Mouse (Mus musculus) neural tube, embryonic 14.5 days (tissue): ENCODE measurements at regions not wholly inside any gene's neighbourhood (a gene's known extent, or its start where the extent isn't known, plus 50 kb on each side); places are given as distances from the start of the nearest gene placed in this dataset.
"Not testable (repeated sequence)": the region's sequence is repeated elsewhere in the genome, so short reads cannot be mapped to it uniquely, and the experiment has no call there.

Experiments used
- ATAC-seq: fragments of 200-750 bp; cut with Nextera tagmentation; 2 replicates; pipeline ENCODE4 v1.8.0; 2017; ENCODE audit warnings: low read depth, mild to moderate bottlenecking, moderate TSS enrichment, moderate library complexity
- H3K27ac ChIP-seq: fragments of 300-500 bp; sonication (generic); 2 replicates; pipeline ENCODE4 v1.5.1; 2014; ENCODE audit warnings: low read depth, mild to moderate bottlenecking, control low read depth, low read length, moderate library complexity, mixed read lengths
- H3K27me3 ChIP-seq: fragments of 300-500 bp; sonication (generic); 2 replicates; pipeline ENCODE4 v1.6.1; 2014; ENCODE audit warnings: low read length; ENCODE audit not compliant: control insufficient read depth, insufficient read depth
- H3K36me3 ChIP-seq: fragments of 300-500 bp; sonication (generic); 2 replicates; pipeline ENCODE4 v1.6.1; 2014; ENCODE audit warnings: low read length, mixed read lengths; ENCODE audit not compliant: control insufficient read depth, insufficient read depth
- H3K4me1 ChIP-seq: fragments of 300-500 bp; sonication (generic); 2 replicates; pipeline ENCODE4 v1.6.1; 2014; ENCODE audit warnings: low read length; ENCODE audit not compliant: control insufficient read depth, insufficient read depth
- H3K4me2 ChIP-seq: fragments of 300-500 bp; sonication (generic); 2 replicates; pipeline ENCODE4 v1.6.1; 2014; ENCODE audit warnings: mild to moderate bottlenecking, low read depth, low read length, control low read depth
- H3K4me3 ChIP-seq: fragments of 300-500 bp; sonication (generic); 2 replicates; pipeline ENCODE4 v1.5.1; 2014; ENCODE audit warnings: low read depth, low read length, control low read depth, mixed read lengths
- H3K9ac ChIP-seq: fragments of 300-500 bp; sonication (generic); replicated peaks from 2 replicates; pipeline ENCODE4 v1.6.1; 2014; ENCODE audit warnings: low read depth, mild to moderate bottlenecking, control low read depth, low read length, mixed read lengths
- H3K9me3 ChIP-seq: fragments of 300-500 bp; sonication (generic); 2 replicates; pipeline ENCODE4 v1.6.1; 2016; ENCODE audit warnings: low read length; ENCODE audit not compliant: control insufficient read depth
- WGBS: fragments of 180-500 bp; shearing (Covaris S2); extraction: QIAGEN DNeasy Blood & Tissue Kit; methylation state at CpG from one replicate; pipeline ENCODE4 v1.1.7; 2014; 5-methylcytosine and 5-hydroxymethylcytosine counted together

DNA sequence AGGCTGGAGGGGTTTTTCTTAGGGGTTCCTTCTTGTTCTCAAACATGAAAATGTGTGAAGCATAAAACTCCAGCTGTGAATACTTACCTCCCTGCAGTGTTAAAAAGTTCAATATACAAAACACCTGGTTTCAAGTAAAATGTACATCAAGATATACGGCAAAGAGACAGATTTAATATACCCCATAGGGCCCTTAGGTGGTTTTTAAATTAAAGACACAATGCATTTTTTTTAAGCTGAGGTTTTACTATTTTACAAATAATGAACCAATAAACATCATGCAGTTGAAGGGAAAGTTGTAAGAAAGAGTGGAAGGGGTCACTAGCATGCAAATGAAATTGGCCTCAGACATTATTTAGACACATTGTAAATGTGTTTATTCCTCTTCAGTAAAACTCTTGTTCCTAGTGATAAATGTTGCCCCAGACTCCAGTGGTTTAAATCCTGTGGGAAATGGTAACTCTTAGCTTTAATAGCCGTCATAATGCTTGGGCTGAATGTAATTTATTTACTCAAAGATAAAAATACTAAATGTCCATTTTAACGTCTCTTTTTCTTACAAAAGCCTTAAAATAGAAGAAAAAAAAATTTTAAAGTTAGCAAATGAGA, 1337.9 kb downstream of the Efnb2 start:
- H3K9me3 ChIP-seq = no peaks in the 10 kb centered on the region
- no peaks in the 10 kb centered on the region for H3K4me1 ChIP-seq
- no peaks in the 10 kb centered on the region for H3K36me3 ChIP-seq
- ATAC-seq = 0 out of 2 replicates have a peak, but pooled peaks have one; percentile 14
- no peak overlapping the region for H3K4me2 ChIP-seq
- H3K27me3 ChIP-seq = no peaks in the 10 kb centered on the region
- no peak overlapping the region for H3K9ac ChIP-seq
- H3K27ac ChIP-seq = no peak overlapping the region
- H3K4me3 ChIP-seq = no peak overlapping the region
- 10% methylated on average over 3 of the region's 3 CpGs for WGBS

DNA sequence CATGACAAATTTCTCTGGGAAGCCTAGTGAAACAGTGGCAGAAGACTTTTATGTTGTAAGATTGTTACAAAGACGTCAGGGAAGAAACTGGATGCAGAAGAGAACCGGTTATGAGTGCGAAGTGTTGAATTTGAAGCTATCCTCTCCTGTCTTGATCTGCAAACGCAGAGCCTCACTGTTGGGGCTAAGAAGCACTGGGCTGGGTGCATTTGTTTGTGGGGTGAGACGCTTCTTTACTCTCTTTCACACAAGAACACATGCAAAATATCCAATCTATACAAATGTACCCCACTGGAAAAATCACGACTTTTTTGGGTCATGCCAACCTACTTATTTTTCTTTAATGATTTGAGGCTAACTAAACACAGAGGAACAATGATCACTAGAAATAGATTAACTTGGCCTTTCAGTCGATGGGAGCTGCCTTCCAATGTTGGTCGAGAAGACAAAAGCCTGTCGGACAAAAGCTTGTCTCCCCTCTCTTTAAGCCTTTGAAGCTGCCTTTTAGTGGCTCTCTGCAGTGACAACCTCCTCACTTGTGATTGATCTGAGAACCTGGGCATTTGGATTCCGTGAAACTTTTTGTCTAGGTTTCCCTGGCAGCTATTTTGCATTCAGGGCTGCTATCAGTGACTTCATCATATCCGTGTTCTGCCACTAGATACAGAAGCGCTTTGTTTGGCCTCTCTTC, 1338.5 kb downstream of the Efnb2 start:
- Histone ChIP-seq H3K4me2 (no peak overlapping the region), H3K9me3 (no peaks in the 10 kb centered on the region), H3K36me3 (no peaks in the 10 kb centered on the region), H3K27ac (no peak overlapping the region), H3K4me1 (no peaks in the 10 kb centered on the region), H3K4me3 (no peak overlapping the region), H3K27me3 (no peaks in the 10 kb centered on the region), H3K9ac (no peak overlapping the region)
- WGBS = 15% methylated on average over 12 of the region's 12 CpGs
- peak; percentile 73 for ATAC-seq

DNA sequence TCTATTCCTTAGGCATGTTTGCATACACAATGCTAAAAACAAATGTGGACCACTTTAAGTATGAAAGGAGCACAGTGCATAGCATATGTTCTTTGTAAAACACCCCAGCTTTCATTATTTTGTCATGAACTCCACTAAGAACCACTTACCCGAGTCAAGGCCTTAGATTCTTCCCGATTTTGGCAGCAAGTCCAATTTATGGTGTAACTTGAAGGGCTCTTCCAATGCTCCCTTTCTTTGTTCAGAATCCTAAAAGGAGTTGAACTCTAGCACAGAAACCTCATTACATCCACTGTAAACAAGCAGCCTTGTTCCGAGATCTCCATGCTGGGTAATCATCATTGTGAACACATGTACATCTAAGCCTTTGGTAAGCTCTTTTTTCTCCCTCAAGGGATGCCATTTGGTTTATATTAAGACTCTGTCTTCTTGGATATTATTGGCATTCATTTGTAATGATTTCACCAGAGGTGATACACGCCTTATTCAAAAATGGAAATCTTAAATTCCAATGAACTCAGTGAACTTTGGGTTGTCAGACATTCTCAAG, 1344.2 kb downstream of the Efnb2 start:
- Histone ChIP-seq H3K4me3 (no peak overlapping the region), H3K9me3 (no peaks in the 10 kb centered on the region), H3K27ac (no peak overlapping the region), H3K9ac (no peak overlapping the region), H3K4me1 (no peaks in the 10 kb centered on the region), H3K36me3 (no peaks in the 10 kb centered on the region), H3K4me2 (no peak overlapping the region), H3K27me3 (no peaks in the 10 kb centered on the region)
- 69% methylated on average over 4 of the region's 4 CpGs for WGBS
- no peak for ATAC-seq

DNA sequence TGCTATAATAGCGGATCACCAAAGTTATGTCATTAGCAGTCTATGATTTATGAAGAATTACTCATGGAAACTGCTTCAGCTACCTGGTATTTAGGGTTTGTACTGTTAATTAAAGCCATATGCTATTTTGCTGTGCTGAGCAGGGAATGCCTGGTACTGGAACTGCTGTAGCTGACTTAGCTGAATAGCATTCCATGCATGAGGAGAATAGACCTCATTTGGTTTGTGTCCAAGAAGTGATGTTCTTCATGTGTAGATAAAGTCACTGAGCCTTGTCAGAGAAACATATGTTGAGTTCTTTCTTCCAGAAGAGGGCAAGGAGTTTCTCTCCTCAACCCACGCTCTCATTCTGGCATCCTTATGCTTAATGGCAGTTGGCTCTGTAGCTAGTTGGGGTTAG, 1351.8 kb downstream of the Efnb2 start:
- ATAC-seq = no peak
- Histone ChIP-seq H3K4me3 (no peak overlapping the region), H3K27ac (no peak overlapping the region), H3K4me1 (no peaks in the 10 kb centered on the region), H3K9ac (no peak overlapping the region), H3K9me3 (no peaks in the 10 kb centered on the region), H3K36me3 (no peaks in the 10 kb centered on the region), H3K27me3 (no peaks in the 10 kb centered on the region), H3K4me2 (no peak overlapping the region)
- 76% methylated on average over 2 of the region's 2 CpGs for WGBS

DNA sequence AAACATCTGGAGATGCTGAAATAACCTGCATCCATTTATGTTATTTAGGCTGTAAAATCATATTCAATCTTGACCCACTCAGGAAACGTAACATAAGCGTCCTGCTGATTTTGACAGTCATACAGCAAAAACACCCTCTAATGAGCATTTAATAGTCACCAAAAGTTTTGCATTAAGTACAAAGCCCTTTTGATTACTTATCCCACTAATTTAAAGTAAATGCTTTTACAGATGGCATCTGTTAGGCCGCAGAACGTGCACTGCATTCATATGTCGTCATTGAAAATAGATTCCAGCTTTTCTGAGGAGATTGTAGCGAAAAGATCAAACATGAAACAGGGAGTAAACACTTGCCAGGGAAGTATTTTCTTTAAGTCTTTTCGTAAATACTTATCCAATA, 1371.7 kb downstream of the Efnb2 start:
- Histone ChIP-seq H3K9me3 (no peaks in the 10 kb centered on the region), H3K4me1 (no peaks in the 10 kb centered on the region), H3K27me3 (no peaks in the 10 kb centered on the region), H3K27ac (no peak overlapping the region), H3K9ac (no peak overlapping the region), H3K4me2 (no peak overlapping the region), H3K4me3 (no peak overlapping the region), H3K36me3 (no peaks in the 10 kb centered on the region)
- 70% methylated on average over 7 of the region's 7 CpGs for WGBS
- no peak for ATAC-seq

DNA sequence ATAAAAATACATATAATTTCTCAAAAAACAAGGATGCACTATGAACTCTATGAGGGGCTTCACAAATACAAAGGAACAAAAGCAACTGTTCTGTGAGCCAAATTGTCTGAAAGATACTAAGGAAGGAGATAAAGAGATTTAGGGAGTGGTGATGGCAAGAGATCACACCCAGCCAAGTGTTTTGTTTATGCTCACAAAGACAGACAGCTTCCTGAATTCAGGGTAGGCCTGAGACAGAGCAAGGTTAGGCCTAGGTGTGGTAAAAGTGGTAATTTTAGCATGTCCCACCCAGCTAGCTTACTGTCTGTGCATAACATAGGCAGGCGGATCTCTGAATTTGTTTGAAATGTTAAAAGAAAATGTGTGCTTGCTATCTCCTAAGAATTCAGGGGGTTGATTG, 1374.5 kb downstream of the Efnb2 start:
- no peaks in the 10 kb centered on the region for H3K27me3 ChIP-seq
- H3K27ac ChIP-seq = no peak overlapping the region
- no peak overlapping the region for H3K9ac ChIP-seq
- no peaks in the 10 kb centered on the region for H3K9me3 ChIP-seq
- no peaks in the 10 kb centered on the region for H3K4me1 ChIP-seq
- ATAC-seq = no peak
- H3K4me2 ChIP-seq = no peak overlapping the region
- no peak overlapping the region for H3K4me3 ChIP-seq
- WGBS = 95% methylated on average over 1 of the region's 1 CpGs
- H3K36me3 ChIP-seq = no peaks in the 10 kb centered on the region

DNA sequence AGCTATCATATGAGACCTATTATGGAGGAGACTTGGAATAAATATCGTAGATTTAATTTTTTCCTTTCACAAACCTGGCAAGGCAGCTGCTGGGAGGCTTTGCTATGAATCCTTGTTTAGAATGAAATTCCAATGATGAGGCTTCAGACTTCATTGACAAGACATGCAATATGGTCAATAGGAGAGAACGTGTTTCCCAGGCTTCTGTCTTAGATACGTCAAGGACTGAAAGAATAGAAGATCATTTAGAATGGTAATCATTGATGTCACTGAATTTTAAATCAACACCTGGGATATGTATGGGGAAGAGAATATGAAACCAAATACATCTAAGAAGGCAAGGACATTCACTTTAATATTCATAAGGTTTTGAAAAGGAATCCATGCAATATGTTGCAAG, 1393.6 kb downstream of the Efnb2 start:
- WGBS = 78% methylated on average over 3 of the region's 3 CpGs

DNA sequence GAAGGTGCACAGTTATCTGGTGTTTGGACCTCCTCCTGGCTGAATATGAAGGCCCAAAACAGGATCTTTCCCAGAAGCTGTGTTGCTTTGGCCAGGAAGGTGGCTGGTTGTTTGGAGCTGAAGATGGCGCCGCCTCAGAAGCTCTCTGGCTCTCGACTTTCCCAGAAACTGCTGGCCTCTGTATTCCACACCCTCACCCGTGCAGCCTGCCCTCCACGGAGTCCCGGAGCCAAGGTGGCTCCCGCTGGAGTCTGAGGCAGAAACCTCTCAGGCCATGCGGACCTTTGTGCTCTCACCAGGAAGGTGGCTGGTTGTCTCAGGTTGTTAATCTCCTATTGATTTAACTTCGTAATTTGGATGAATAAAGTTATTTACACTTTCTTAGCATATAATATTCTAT, 1406.7 kb downstream of the Efnb2 start:
- not testable (repeated sequence) for H3K9ac ChIP-seq, H3K27me3 ChIP-seq, H3K9me3 ChIP-seq, H3K27ac ChIP-seq, H3K4me1 ChIP-seq, ATAC-seq, H3K36me3 ChIP-seq, H3K4me3 ChIP-seq, H3K4me2 ChIP-seq
- whole genome bisulfite sequencing = 93% methylated on average over 9 of the region's 9 CpGs

More for the DNA sequence above, 1393.6 kb downstream of the Efnb2 start:
- H3K9me3 ChIP-seq = no peaks in the 10 kb centered on the region
- H3K27me3 ChIP-seq = no peaks in the 10 kb centered on the region
- no peak overlapping the region for H3K4me2 ChIP-seq
- H3K36me3 ChIP-seq = no peaks in the 10 kb centered on the region
- no peak overlapping the region for H3K27ac ChIP-seq
- no peak for ATAC-seq
- no peak overlapping the region for H3K9ac ChIP-seq
- H3K4me3 ChIP-seq = no peak overlapping the region
- no peaks in the 10 kb centered on the region for H3K4me1 ChIP-seq

DNA sequence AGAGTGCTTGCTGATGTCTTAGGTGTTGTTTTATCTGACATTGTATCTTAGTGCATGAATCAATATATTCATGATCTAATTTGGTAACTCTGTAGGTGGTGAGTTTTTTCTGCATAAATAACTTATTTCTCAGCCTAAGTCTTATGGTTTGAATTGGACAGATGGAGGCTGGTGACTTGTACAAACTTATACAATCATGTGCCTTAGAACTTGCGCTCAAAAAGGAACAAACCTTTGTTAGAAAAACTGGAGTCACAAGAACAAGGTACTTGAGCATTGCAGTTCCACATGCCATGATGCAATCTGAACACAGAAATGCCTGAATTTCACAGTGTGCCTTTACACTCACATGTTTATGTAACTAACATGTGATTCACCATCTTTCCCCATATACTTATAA, 1420.7 kb downstream of the Efnb2 start:
- no peak overlapping the region for H3K9ac ChIP-seq
- WGBS = 94% methylated on average over 1 of the region's 1 CpGs

More for the DNA sequence above, 1420.7 kb downstream of the Efnb2 start:
- H3K4me1 ChIP-seq = no peaks in the 10 kb centered on the region
- H3K4me3 ChIP-seq = no peak overlapping the region
- H3K36me3 ChIP-seq = no peaks in the 10 kb centered on the region
- no peaks in the 10 kb centered on the region for H3K27me3 ChIP-seq
- no peak overlapping the region for H3K4me2 ChIP-seq
- H3K9me3 ChIP-seq = no peaks in the 10 kb centered on the region
- ATAC-seq = no peak
- H3K27ac ChIP-seq = no peak overlapping the region
